Mouse (Mus musculus) ES-E14 (cell line): ENCODE measurements around the gene Chst11. TPM values are rescaled to one million over a fixed set of nuclear protein-coding genes. Genes with fewer than 3 reads are reported as not detected.
A peak's percentile ranks its signal among the peaks of the same experiment; 100 is the strongest.

Source experiments
- DNase-seq: peaks from one replicate; pipeline ENCODE4 v3.0.0-alpha.2; 2013; ENCODE audit warnings: low read depth, low spot score
- H3K27ac ChIP-seq: 2 replicates; pipeline ENCODE4 v1.5.1; 2012; ENCODE audit warnings: low read depth, mild to moderate bottlenecking, low read length, moderate library complexity, mixed read lengths; ENCODE audit not compliant: poor library complexity, insufficient read depth, severe bottlenecking
- H3K36me3 ChIP-seq: 2 replicates; pipeline ENCODE4 v1.6.1; 2012; ENCODE audit warnings: mild to moderate bottlenecking, low read length, moderate library complexity, mixed read lengths; ENCODE audit not compliant: control insufficient read depth, poor library complexity, insufficient read depth, severe bottlenecking
- H3K4me1 ChIP-seq, 2 experiments: fragments of 150-350 bp in 1 of 2; sonication (generic) in 1 of 2; 2 replicates each; pipeline ENCODE4 v1.6.1; 2012; ENCODE audit warnings: low read length in 2 of 2, mild to moderate bottlenecking in 1 of 2, mixed read lengths in 1 of 2; ENCODE audit not compliant: control insufficient read depth in 2 of 2, insufficient read depth in 2 of 2, poor library complexity in 1 of 2
- H3K4me3 ChIP-seq, 2 experiments: fragments of 150-350 bp in 1 of 2; sonication (generic) in 1 of 2; 2 replicates each; pipeline ENCODE4 v1.5.1; 2012; ENCODE audit warnings: low read length in 2 of 2, low read depth in 1 of 2, mild to moderate bottlenecking in 1 of 2, mixed read lengths in 1 of 2; ENCODE audit not compliant: insufficient read depth in 1 of 2, poor library complexity in 1 of 2, severe bottlenecking in 1 of 2
- H3K9ac ChIP-seq: 2 replicates; pipeline ENCODE4 v1.6.1; 2012; ENCODE audit warnings: low read depth, mild to moderate bottlenecking, low read length, mixed read lengths; ENCODE audit not compliant: poor library complexity, insufficient read depth, severe bottlenecking
- H3K9me3 ChIP-seq: fragments of 150-350 bp; sonication (generic); 2 replicates; pipeline ENCODE4 v1.6.1; 2012; ENCODE audit warnings: low read depth, mild to moderate bottlenecking, low read length; ENCODE audit not compliant: control insufficient read depth, insufficient read depth
- CHD2 ChIP-seq: IDR thresholded peaks from 2 replicates; pipeline ENCODE4 v1.6.1; 2014; ENCODE audit warnings: mild to moderate bottlenecking, low read depth, low read length, inconsistent platforms
- HCFC1 ChIP-seq: IDR thresholded peaks from 2 replicates; pipeline ENCODE4 v1.6.1; 2012; ENCODE audit warnings: low read length, inconsistent platforms, borderline replicate concordance; ENCODE audit not compliant: insufficient read depth
- MAFK ChIP-seq: IDR thresholded peaks from 2 replicates; pipeline ENCODE4 v1.6.1; 2014; ENCODE audit warnings: mild to moderate bottlenecking, low read depth, low read length, inconsistent platforms; ENCODE audit not compliant: insufficient read depth
- ZC3H11A ChIP-seq: IDR thresholded peaks from 2 replicates; pipeline ENCODE4 v1.6.1; 2012; ENCODE audit warnings: low read depth, mild to moderate bottlenecking, inconsistent platforms, low read length, borderline replicate concordance
- ZNF384 ChIP-seq: IDR thresholded peaks from 2 replicates; pipeline ENCODE4 v1.6.1; 2012; ENCODE audit warnings: low read depth, low read length, inconsistent platforms
- in situ Hi-C, 2 experiments: fragments of 600-800 bp; cut with MboI; formaldehyde crosslinking; loops; one replicate each; pipeline ENCODE4 v1.15.1; 2025; ENCODE audit warnings: low sequenced_read_pairs in 2 of 2, inconsistent platforms in 1 of 2; ENCODE audit not compliant: unreplicated experiment in 2 of 2
- total RNA-seq: library from RNA; depleted of rRNA; stranded (reverse); fragments of 300-350 nt; gene quantifications from 2 replicates; pipeline ENCODE4 v1.2.3, GENCODE M21; 2012

Gene Chst11
- total RNA-seq, 1 experiment, result 8.6 TPM

DNA sequence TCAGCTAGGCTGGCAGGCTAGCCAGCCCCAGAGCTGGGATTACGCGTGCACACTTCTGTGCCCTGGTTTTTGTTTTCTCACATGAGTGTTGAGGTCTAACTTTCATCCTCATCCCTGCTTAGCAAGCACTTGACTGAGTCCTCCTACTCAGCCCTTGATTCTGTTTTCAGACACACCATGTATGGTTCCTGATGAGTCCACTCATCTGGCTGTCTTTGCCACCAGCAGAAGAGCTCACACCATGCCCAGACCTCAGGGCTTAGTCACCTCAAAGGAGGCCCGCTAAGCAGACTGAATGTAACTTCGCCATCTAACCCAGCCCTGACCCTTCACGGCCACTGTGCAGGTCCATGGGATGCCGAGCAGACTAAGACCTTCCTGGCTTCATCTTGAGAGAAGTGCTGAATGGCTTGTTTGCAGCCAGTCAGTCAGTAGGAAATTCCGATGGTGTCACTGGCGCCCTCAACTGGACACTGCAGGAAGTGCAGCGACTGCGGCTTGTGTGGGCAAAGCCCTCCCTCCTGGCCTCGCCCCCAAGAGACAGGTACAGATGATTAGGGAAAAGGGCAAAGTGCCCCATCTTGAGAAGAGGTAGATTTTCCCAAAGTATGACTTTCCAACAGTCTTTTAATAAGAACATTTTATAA lies 212.5 kb downstream of the Chst11 start:
- H3K4me3 ChIP-seq, result no peak overlapping the region
- H3K9ac ChIP-seq, result no peak overlapping the region
- no peaks in the 10 kb centered on the region for H3K9me3 ChIP-seq
- H3K36me3 ChIP-seq, result no peaks in the 10 kb centered on the region
- no peaks in the 10 kb centered on the region for H3K4me1 ChIP-seq
- no peak for TF ChIP-seq CHD2
- TF ChIP-seq MAFK, result peak; percentile 58; the same call in 1 of the 2 replicates
- peak; percentile 66; the same call in 1 of the 2 replicates for TF ChIP-seq ZC3H11A
- DNase-seq, result peak; percentile 71
- no peak overlapping the region for H3K27ac ChIP-seq
- in situ Hi-C loops, result loop anchor here in 1 of 2 experiments (25.0 kb wide), 1 partner anchor 286 kb away; no protein-coding TSS in a partner anchor

- Histone ChIP-seq H3K36me3 (no peaks in the 10 kb centered on the region), H3K9me3 (no peaks in the 10 kb centered on the region), H3K9ac (no peak overlapping the region), H3K4me1 (no peaks in the 10 kb centered on the region), H3K4me3 (no peak overlapping the region), H3K27ac (no peak overlapping the region)
- in situ Hi-C loops, result loop anchor here in 1 of 2 experiments (25.0 kb wide), 1 partner anchor 286 kb away; no protein-coding TSS in a partner anchor
- no peak for DNase-seq
- TF ChIP-seq MAFK, result no peak
- TF ChIP-seq CHD2, result no peak
- TF ChIP-seq ZC3H11A, result no peak
- no peak for TF ChIP-seq ZNF384
- TF ChIP-seq HCFC1, result no peak
Measured at GRCm38 (mm10) chr10:83198692-83199091, 213.4 kb downstream of the Chst11 start.

DNA sequence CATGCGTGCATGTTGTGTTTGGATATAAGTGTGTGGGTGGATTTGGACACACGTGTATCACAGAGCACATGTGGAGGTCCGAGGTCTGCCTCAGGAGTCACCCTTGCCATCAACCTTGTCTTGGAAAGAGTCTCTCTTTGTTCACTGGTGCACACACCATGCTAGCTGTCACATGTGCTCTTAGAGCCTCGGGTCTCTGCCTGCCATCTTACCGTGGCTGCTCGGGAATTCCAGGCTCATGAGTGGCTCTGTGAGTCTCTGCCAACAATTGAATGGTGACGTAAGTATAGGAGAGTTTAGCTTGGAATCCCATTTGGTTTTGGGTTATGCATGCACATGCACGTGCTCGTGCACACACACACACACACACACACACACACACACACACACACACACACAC lies 214.0 kb downstream of the Chst11 start:
- Histone ChIP-seq H3K4me3 (no peak overlapping the region), H3K4me1 (no peaks in the 10 kb centered on the region), H3K27ac (no peak overlapping the region), H3K36me3 (no peaks in the 10 kb centered on the region), H3K9ac (no peak overlapping the region), H3K9me3 (no peaks in the 10 kb centered on the region)
- no peak for DNase-seq
- no peak for TF ChIP-seq ZNF384
- TF ChIP-seq MAFK, result no peak
- TF ChIP-seq HCFC1, result no peak
- no peak for TF ChIP-seq CHD2
- no peak for TF ChIP-seq ZC3H11A
- in situ Hi-C loops, result loop anchor here in 1 of 2 experiments (25.0 kb wide), 1 partner anchor 287 kb away; no protein-coding TSS in a partner anchor

- no peaks in the 10 kb centered on the region for H3K4me1 ChIP-seq
- no peaks in the 10 kb centered on the region for H3K36me3 ChIP-seq
- no peak overlapping the region for H3K4me3 ChIP-seq
- TF ChIP-seq ZNF384 (no peak), MAFK (no peak), ZC3H11A (no peak), CHD2 (no peak), HCFC1 (no peak)
- DNase-seq, result no peak
- no peak overlapping the region for H3K27ac ChIP-seq
- in situ Hi-C loops, result no loop called here
- H3K9me3 ChIP-seq, result no peaks in the 10 kb centered on the region
- no peak overlapping the region for H3K9ac ChIP-seq
Measured at GRCm38 (mm10) chr10:83201525-83201924, 216.2 kb downstream of the Chst11 start.
